Mouse (Mus musculus) left cerebral cortex, postnatal 36 days (tissue): ENCODE measurements around the gene Olfr1368. TPM values are rescaled to one million over a fixed set of nuclear protein-coding genes. Genes with fewer than 3 reads are reported as not detected.
"Not testable (repeated sequence)": the region's sequence is repeated elsewhere in the genome, so short reads cannot be mapped to it uniquely, and the experiment has no call there.

Experiments used
- DNase-seq, 2 experiments: peaks; one replicate each; pipeline ENCODE4 v3.0.0; 2021 to 2022; ENCODE audit warnings: low spot score in 2 of 2, mixed read lengths in 1 of 2
- intact Hi-C: fragments of 180-260 bp; cut with DNase I; formaldehyde crosslinking; loops from one replicate; pipeline ENCODE4 v1.15.1; 2025
- total RNA-seq, 2 experiments: library from RNA; stranded (reverse); gene quantifications; 2 replicates each; pipeline ENCODE4 v1.2.3; 2021

The Olfr1368 gene
- total RNA-seq, 2 experiments from 2014 or later = not detected

- intact Hi-C loops = loop anchor here (5.0 to 10.0 kb wide), 3 partner anchors 88 to 856 kb away; partner anchors contain the start of genes Hist1h2ai, Hist1h2bl and Hist1h3h
- DNase-seq = no peak
These were observed 23.5 kb upstream of the Olfr1368 start for GRCm38 (mm10) chr13:21169121-21169656.

GRCm38 (mm10) chr13:21168371-21169011, 22.8 kb upstream of the Olfr1368 start:
- intact Hi-C loops = loop anchor here (5.0 to 10.0 kb wide), 3 partner anchors 89 to 856 kb away; partner anchors contain the start of genes Hist1h2ai, Hist1h2bl and Hist1h3h
- peak in 1 of 2 experiments; percentile 30 for DNase-seq

- intact Hi-C loops = loop anchor here (5.0 to 10.0 kb wide), 3 partner anchors 89 to 857 kb away; partner anchors contain the start of genes Hist1h2ai, Hist1h2bl and Hist1h3h
- DNase-seq = no peak
These were observed 22.2 kb upstream of the Olfr1368 start for GRCm38 (mm10) chr13:21167910-21168300.

- DNase-seq = peak; percentile 77 to 83
- intact Hi-C loops = loop anchor here (5.0 to 10.0 kb wide), 3 partner anchors 90 to 858 kb away; partner anchors contain the start of genes Hist1h2ai, Hist1h2bl and Hist1h3h
These were observed 21.6 kb upstream of the Olfr1368 start for GRCm38 (mm10) chr13:21166936-21167909.

- no peak for DNase-seq
- intact Hi-C loops = loop anchor here (10.0 kb wide), 2 partner anchors 552 to 862 kb away; partner anchors contain the start of genes Hist1h2ai, Hist1h2bl and Hist1h3h
These were observed 16.9 kb upstream of the Olfr1368 start for GRCm38 (mm10) chr13:21162591-21162990.

- no peak for DNase-seq
- intact Hi-C loops = loop anchor here (2.0 to 10.0 kb wide), 3 partner anchors 39 to 863 kb away; partner anchors contain the start of genes Hist1h2ai, Hist1h2bl and Hist1h3h
These were observed 15.9 kb upstream of the Olfr1368 start for GRCm38 (mm10) chr13:21161591-21161990.

- DNase-seq = peak; percentile 87 to 91
- intact Hi-C loops = loop anchor here (2.0 to 10.0 kb wide), 3 partner anchors 40 to 864 kb away; partner anchors contain the start of genes Hist1h2ai, Hist1h2bl and Hist1h3h
These were observed 15.3 kb upstream of the Olfr1368 start for GRCm38 (mm10) chr13:21160657-21161590.

GRCm38 (mm10) chr13:21160041-21160511, 14.4 kb upstream of the Olfr1368 start:
- intact Hi-C loops = loop anchor here (2.0 to 10.0 kb wide), 3 partner anchors 41 to 865 kb away; partner anchors contain the start of genes Hist1h2ai, Hist1h2bl and Hist1h3h
- DNase-seq = no peak

- DNase-seq = no peak
- intact Hi-C loops = loop anchor here (2.0 kb wide), 1 partner anchor 861 kb away; no protein-coding TSS in a partner anchor
These were observed 13.8 kb upstream of the Olfr1368 start for GRCm38 (mm10) chr13:21159475-21159819.

- DNase-seq = peak; percentile 60 to 80
- intact Hi-C loops = loop anchor here (2.0 kb wide), 1 partner anchor 860 kb away; no protein-coding TSS in a partner anchor
These were observed 13.3 kb upstream of the Olfr1368 start for GRCm38 (mm10) chr13:21158785-21159474.

GRCm38 (mm10) chr13:21158071-21158470, 12.4 kb upstream of the Olfr1368 start:
- intact Hi-C loops = loop anchor here (2.0 kb wide), 1 partner anchor 859 kb away; no protein-coding TSS in a partner anchor
- no peak for DNase-seq

GRCm38 (mm10) chr13:21155888-21156287, 10.2 kb upstream of the Olfr1368 start:
- intact Hi-C loops = no loop called here
- no peak for DNase-seq

GRCm38 (mm10) chr13:21142421-21142820, 3.2 kb downstream of the Olfr1368 start:
- DNase-seq = no peak

GRCm38 (mm10) chr13:21129339-21129738, 16.3 kb downstream of the Olfr1368 start, which contains the start of gene Olfr263:
Olfr263 (plus strand) TSS chr13:21129639.
- not testable (repeated sequence) for DNase-seq

More at GRCm38 (mm10) chr13:21142421-21142820, 3.2 kb downstream of the Olfr1368 start:
- intact Hi-C loops = no loop called here

GRCm38 (mm10) chr13:21114121-21114520, 31.5 kb downstream of the Olfr1368 start:
- no peak for DNase-seq
- intact Hi-C loops = no loop called here

More at GRCm38 (mm10) chr13:21129339-21129738, 16.3 kb downstream of the Olfr1368 start, which contains the start of gene Olfr263:
- intact Hi-C loops = not testable (repeated sequence)

GRCm38 (mm10) chr13:21111183-21111582, 34.5 kb downstream of the Olfr1368 start, which contains the start of gene Olfr1369-ps1:
Olfr1369-ps1 (plus strand) TSS chr13:21111483.
- intact Hi-C loops, DNase-seq: not testable (repeated sequence)

- no peak for DNase-seq
- intact Hi-C loops = no loop called here
These were observed 35.2 kb downstream of the Olfr1368 start for GRCm38 (mm10) chr13:21110441-21110840.
